Mouse (Mus musculus) WW6 (cell line): ENCODE results near the gene A1bg.

Experiments used
- DNase-seq: peaks from one replicate; pipeline ENCODE4 v3.0.0-alpha.2; 2013; ENCODE audit warnings: low read depth, low spot score

A1bg gene

GRCm38 (mm10) chr15:60922912-60923311, at the start of gene A1bg:
Gene A1bg, minus strand, starts transcription at chr15:60923012.
- DNase-seq: no peak

DNA sequence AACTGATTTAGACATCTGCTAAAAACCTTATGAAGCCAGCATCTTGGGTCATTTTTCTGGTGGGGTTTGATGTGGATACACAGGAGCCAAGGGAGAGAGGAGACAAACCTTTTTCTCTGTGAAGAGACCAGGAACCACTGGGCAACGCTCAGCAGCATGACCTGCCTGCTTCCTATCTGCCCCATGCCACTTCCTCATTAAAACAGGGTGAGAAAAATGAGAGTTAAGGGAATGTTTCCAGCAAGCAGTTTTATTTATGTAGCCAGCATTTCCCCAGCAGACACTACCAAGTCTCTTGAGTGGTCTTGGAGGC, 45.7 kb upstream of the A1bg start:
- no peak for DNase-seq

- no peak for DNase-seq
Measured at GRCm38 (mm10) chr15:60967841-60968548, 45.2 kb upstream of the A1bg start.

- no peak for DNase-seq
Measured at GRCm38 (mm10) chr15:60925686-60926085, 2.9 kb upstream of the A1bg start.

- no peak for DNase-seq
Measured at GRCm38 (mm10) chr15:60903763-60904697, 18.8 kb downstream of the A1bg start.

- no peak for DNase-seq
Measured at GRCm38 (mm10) chr15:60898187-60898965, 24.4 kb downstream of the A1bg start.

- no peak for DNase-seq
Measured at GRCm38 (mm10) chr15:60896040-60896439, 26.8 kb downstream of the A1bg start.

- DNase-seq: no peak
Measured at GRCm38 (mm10) chr15:60892976-60893463, 29.8 kb downstream of the A1bg start.

DNA sequence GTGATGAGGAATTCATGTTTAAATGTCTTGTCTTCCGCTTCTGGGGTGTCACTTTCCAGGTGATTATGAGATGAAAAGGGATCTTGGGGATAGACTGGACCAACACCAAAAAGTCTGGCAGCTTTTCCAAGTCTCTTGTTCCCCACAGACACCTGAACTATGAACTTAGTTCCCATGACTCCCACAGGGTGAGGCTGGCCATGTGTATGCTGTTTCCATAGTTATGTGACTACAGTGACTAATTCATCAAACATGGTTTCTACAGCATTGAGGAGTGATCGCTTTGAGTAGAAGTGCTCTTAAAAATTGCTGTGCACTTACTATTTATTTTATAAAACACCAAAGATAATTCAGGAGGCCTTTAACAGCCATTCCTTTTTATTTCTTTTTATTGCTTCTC, 34.1 kb downstream of the A1bg start:
- no peak for DNase-seq

DNA sequence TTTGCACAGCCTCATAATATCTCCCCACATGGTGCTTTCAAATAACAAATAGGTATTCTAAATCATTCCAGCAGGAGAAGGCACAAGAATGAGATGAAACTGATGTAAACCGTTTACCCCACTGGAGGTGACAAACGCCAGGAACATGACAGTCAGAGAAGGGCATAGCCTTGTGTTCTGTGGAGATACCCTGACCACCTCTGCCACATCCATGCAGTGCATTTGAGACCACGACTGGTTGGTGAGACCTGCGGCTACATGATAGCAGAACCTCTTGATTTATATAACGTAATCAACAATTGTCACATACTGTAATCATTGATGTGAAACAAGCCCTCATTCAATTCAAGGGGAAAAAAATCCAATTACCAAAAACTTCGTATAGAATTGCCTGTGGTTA, 47.1 kb downstream of the A1bg start:
- no peak for DNase-seq

DNA sequence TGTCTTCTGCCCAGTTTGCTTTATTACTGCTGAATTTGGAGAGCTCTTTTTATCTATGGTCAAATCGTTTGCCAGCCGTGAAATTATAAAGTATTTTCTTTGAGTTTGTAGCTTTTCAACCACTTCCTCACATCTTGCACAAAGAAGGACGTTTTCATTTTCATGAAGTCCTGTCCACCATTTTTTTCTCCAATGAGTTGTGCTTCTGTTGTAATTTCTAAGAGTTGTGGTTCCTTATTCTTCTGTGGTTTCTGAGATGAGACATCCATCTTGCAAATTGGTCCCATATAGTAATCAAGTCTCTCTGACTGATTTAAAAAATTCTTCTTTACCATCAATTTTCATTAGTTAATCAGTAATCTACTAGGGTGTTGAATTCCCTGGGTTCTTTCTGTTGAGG, 60.4 kb downstream of the A1bg start:
- DNase-seq: no peak

DNA sequence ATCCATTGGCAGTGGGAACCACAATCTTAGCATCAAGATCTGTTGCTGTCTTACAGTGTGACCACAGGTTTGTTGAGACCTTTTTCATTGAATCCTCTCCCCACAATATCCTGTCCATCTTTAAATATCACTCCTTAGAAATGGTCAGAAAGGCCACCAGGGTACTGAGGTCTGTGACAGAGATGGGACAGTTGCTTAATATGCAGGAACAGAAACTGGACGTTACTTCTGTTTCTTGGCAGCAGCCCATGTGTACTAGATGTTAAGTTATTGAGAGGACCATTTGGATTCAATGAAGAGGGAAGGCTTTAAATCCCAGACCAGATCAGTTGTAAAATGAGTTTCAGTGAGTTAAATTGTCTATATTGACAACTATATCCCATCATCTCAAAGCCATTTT, 67.7 kb downstream of the A1bg start:
- no peak for DNase-seq

GRCm38 (mm10) chr15:60854151-60854550, 68.7 kb downstream of the A1bg start:
- no peak for DNase-seq

- no peak for DNase-seq
Measured at GRCm38 (mm10) chr15:60853231-60853999, 69.4 kb downstream of the A1bg start, which contains the start of gene Fam84b. Gene Fam84b, minus strand, starts transcription at chr15:60853778.

GRCm38 (mm10) chr15:60848630-60849029, 74.2 kb downstream of the A1bg start:
- DNase-seq: no peak
